Mouse (Mus musculus) embryonic facial prominence, embryonic 14.5 days (tissue): ENCODE results near the gene Acsbg2. TPM values are rescaled to one million over a fixed set of nuclear protein-coding genes. Genes with fewer than 3 reads are reported as not detected.

Experiments
- ATAC-seq: fragments of 200-750 bp; cut with Nextera tagmentation; 2 replicates; pipeline ENCODE4 v1.8.0; 2017; ENCODE audit warnings: low read depth, moderate number of reproducible peaks, moderate TSS enrichment
- DNase-seq: peaks from one replicate; pipeline ENCODE4 v3.0.0-alpha.2; 2015; ENCODE audit warnings: low spot score
- H3K27ac ChIP-seq: fragments of 300-500 bp; sonication (generic); replicated peaks from 2 replicates; pipeline ENCODE4 v1.5.1; 2014; ENCODE audit warnings: low read depth, mild to moderate bottlenecking, low read length, moderate library complexity
- H3K27me3 ChIP-seq: fragments of 300-500 bp; sonication (generic); replicated peaks from 2 replicates; pipeline ENCODE4 v1.6.1; 2014; ENCODE audit warnings: low read length; ENCODE audit not compliant: control insufficient read depth, insufficient read depth
- H3K36me3 ChIP-seq: fragments of 300-500 bp; sonication (generic); 2 replicates; pipeline ENCODE4 v1.6.1; 2014; ENCODE audit warnings: low read length, mixed read lengths; ENCODE audit not compliant: control insufficient read depth, insufficient read depth
- H3K4me1 ChIP-seq: fragments of 300-500 bp; sonication (generic); 2 replicates; pipeline ENCODE4 v1.6.1; 2014; ENCODE audit warnings: antibody characterized with exemption, low read length; ENCODE audit not compliant: control insufficient read depth, insufficient read depth
- H3K4me2 ChIP-seq: fragments of 300-500 bp; sonication (generic); 2 replicates; pipeline ENCODE4 v1.6.1; 2014; ENCODE audit warnings: low read depth, mild to moderate bottlenecking, low read length, moderate library complexity, mixed read lengths
- H3K4me3 ChIP-seq: fragments of 300-500 bp; sonication (generic); 2 replicates; pipeline ENCODE4 v1.5.1; 2014; ENCODE audit warnings: low read depth, mild to moderate bottlenecking, low read length
- H3K9ac ChIP-seq: fragments of 300-500 bp; sonication (generic); 2 replicates; pipeline ENCODE4 v1.6.1; 2014; ENCODE audit warnings: low read depth, mild to moderate bottlenecking, low read length, moderate library complexity, mixed read lengths
- H3K9me3 ChIP-seq: fragments of 300-500 bp; sonication (generic); 2 replicates; pipeline ENCODE4 v1.6.1; 2016; ENCODE audit warnings: low read length; ENCODE audit not compliant: control insufficient read depth
- WGBS: fragments of 180-500 bp; shearing (Covaris S2); extraction: QIAGEN DNeasy Blood & Tissue Kit; methylation state at CpG from one replicate; pipeline ENCODE4 v1.1.7; 2014; 5-methylcytosine and 5-hydroxymethylcytosine counted together
- polyA plus RNA-seq: library from polyadenylated mRNA; unstranded; fragments of >200 nt; fragmentation: Nextera tagmentation; extraction: Ambion mirVana; gene quantifications from 2 replicates; pipeline ENCODE4 v1.2.1, GENCODE M21; 2014

The Acsbg2 gene
- polyA plus RNA-seq, 1 experiment from 2014 or later: not detected

DNA sequence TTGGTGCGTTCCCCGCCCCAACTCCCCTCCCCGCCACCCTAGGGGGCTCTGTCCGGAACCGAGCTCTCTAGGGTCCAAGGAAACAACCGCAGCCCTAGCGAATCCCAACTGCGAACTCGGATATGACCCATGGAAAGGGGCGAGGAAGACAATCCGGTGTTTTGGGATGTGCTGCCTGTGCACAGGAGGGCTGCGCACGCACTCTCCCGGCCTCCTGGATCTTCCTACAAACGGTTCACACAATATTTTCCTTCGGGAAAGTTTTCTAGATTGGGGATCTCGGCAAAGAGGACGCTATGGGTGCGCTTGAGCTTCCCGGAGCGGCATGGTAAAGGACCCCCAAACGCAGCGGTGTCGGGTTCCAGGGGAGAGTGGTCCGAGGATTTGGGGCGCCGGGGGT is 44.5 kb downstream of the Acsbg2 start:
- under 1% methylated on average over 26 of the region's 27 CpGs for WGBS
- no peaks in the 10 kb centered on the region for H3K36me3 ChIP-seq
- H3K4me3 ChIP-seq: peak overlapping the region; percentile 66
- H3K4me1 ChIP-seq: 0 out of 2 replicates have a peak, but pooled peaks cover 3% of the 10 kb centered on the region
- H3K4me2 ChIP-seq: peak overlapping the region; percentile 89
- H3K27me3 ChIP-seq: peaks cover 19% of the 10 kb centered on the region
- H3K9me3 ChIP-seq: no peaks in the 10 kb centered on the region
- no peak overlapping the region for H3K27ac ChIP-seq
- ATAC-seq: no peak
- DNase-seq: peak; percentile 34
- H3K9ac ChIP-seq: peak overlapping the region; percentile 70

DNA sequence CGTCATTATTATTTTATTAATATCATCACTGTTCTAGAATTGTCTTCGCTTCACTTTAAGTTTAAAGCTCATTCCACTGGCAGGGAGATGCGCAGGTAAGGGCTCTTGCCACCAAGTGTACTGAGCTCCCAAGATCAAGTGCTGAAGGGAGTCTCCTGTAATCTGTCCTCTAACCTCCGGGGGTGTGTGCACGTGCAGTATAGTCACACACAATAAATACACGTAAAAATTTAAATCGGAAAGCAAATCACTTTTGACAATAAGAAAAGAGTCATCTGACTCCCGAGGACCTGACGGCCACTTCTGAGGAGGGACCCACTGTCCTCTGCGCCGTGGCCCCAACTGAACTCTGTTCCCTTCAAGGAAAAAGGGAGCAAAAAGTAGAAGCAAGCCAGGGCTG is 45.1 kb downstream of the Acsbg2 start:
- DNase-seq: no peak
- ATAC-seq: no peak
- WGBS: 27% methylated on average over 11 of the region's 11 CpGs
- peak overlapping the region; percentile 70 for H3K9ac ChIP-seq
- H3K4me1 ChIP-seq: 0 out of 2 replicates have a peak, but pooled peaks cover 3% of the 10 kb centered on the region
- H3K4me2 ChIP-seq: peak overlapping the region; percentile 89
- H3K27me3 ChIP-seq: peaks cover 19% of the 10 kb centered on the region
- no peak overlapping the region for H3K27ac ChIP-seq
- H3K4me3 ChIP-seq: peak overlapping the region; percentile 66
- H3K9me3 ChIP-seq: no peaks in the 10 kb centered on the region
- no peaks in the 10 kb centered on the region for H3K36me3 ChIP-seq

DNA sequence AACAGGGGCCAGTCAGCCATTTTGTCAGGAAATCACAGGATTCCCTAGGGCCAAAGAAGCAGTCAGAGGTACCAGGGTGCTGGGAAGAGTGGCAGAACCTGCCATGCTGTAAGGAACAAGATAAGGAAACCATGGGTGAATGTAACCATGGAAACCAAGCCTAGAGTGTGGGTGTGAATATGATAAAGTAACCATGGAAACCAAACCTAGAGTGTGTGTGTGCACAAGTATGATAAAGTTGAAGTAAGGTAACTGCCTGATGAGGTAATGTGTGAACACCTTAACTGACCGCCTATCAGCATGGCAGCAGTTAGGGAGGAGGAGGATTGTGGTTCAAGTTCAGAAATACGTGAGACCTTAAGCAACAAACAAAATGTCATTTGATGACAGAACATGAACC is 47.5 kb downstream of the Acsbg2 start:
- no peaks in the 10 kb centered on the region for H3K9me3 ChIP-seq
- 93% methylated on average over 2 of the region's 2 CpGs for WGBS
- H3K9ac ChIP-seq: no peak overlapping the region
- DNase-seq (no peak), ATAC-seq (no peak)
- no peaks in the 10 kb centered on the region for H3K36me3 ChIP-seq
- no peak overlapping the region for H3K4me3 ChIP-seq
- H3K4me1 ChIP-seq: 0 out of 2 replicates have a peak, but pooled peaks cover 3% of the 10 kb centered on the region
- no peak overlapping the region for H3K4me2 ChIP-seq
- H3K27me3 ChIP-seq: peaks cover 15% of the 10 kb centered on the region
- no peak overlapping the region for H3K27ac ChIP-seq

DNA sequence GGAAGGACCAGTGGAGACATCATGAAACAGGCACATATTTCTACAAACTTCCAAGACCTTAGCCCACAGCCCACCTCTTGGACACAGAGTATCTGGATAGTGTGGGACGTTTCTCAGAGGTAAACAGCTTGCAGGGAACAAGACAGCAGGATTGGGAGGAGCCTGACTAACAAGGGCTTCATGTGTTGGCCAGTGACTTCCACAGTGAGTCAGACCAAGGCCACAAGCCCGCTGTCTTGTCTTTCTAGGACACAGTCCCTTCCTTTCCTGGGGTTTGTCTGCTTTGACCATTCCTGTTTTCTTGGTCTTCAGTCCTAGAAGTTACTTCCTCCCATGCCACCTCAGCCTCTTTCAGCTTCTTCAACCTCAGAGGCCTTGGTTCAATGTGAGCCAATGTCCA is 50.9 kb downstream of the Acsbg2 start:
- WGBS: 58% methylated on average over 2 of the region's 2 CpGs
- Histone ChIP-seq H3K27me3 (0 out of 2 replicates have a peak, but pooled peaks cover under 1% of the 10 kb centered on the region), H3K27ac (no peak overlapping the region), H3K4me2 (no peak overlapping the region), H3K4me3 (no peak overlapping the region), H3K9me3 (no peaks in the 10 kb centered on the region), H3K4me1 (no peaks in the 10 kb centered on the region), H3K9ac (no peak overlapping the region), H3K36me3 (no peaks in the 10 kb centered on the region)
- ATAC-seq: no peak
- no peak for DNase-seq

DNA sequence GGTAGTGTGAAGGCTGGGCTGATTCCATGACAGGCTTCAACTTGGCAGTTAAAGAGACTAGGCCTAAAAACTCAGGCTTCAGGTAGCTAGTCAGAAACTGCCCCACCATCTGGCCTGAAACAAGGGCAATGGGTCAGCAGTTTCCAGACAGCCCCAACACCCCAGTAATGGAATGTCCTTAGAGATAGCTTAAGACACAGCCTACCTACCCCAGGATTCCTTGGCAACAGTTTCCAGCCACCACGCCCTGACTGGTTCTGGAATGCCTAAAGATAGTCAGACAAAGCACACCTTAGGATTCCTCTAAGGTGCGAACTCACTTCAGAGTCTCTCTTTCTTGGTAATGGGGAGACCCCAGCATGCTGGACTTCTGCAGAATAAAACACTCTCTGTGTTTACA is 51.9 kb downstream of the Acsbg2 start:
- ATAC-seq (no peak), DNase-seq (no peak)
- no peak overlapping the region for H3K4me3 ChIP-seq
- H3K9me3 ChIP-seq: no peaks in the 10 kb centered on the region
- no peak overlapping the region for H3K4me2 ChIP-seq
- H3K27me3 ChIP-seq: no peaks in the 10 kb centered on the region
- WGBS: 60% methylated on average over 2 of the region's 2 CpGs
- H3K27ac ChIP-seq: no peak overlapping the region
- H3K4me1 ChIP-seq: no peaks in the 10 kb centered on the region
- H3K9ac ChIP-seq: no peak overlapping the region
- H3K36me3 ChIP-seq: no peaks in the 10 kb centered on the region

DNA sequence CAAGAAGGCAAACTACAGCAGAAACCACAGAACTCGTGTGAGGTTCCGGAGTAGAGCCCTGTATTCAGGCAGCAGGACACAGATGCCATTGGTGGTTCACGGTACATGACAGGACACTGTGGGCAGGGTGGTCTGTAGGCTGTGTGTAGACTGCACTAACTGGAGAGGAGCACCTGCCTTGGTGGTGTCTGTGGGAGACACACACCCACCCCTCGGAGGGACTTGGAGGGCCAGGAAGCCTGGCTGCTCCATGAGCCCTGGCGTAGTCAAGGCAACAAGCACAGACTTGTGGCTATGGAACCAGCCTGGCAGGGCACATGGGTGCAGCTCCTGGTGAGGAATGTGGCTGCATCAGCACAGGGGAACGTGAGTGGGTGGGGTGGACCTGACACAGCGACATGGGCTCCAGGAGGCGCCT is 54.5 kb downstream of the Acsbg2 start:
- Histone ChIP-seq H3K4me3 (no peak overlapping the region), H3K9ac (no peak overlapping the region), H3K9me3 (no peaks in the 10 kb centered on the region), H3K4me2 (no peak overlapping the region), H3K36me3 (no peaks in the 10 kb centered on the region), H3K27ac (no peak overlapping the region), H3K4me1 (no peaks in the 10 kb centered on the region), H3K27me3 (no peaks in the 10 kb centered on the region)
- peak; percentile 76 for DNase-seq
- 72% methylated on average over 8 of the region's 8 CpGs for WGBS
- peak; percentile 79 for ATAC-seq

DNA sequence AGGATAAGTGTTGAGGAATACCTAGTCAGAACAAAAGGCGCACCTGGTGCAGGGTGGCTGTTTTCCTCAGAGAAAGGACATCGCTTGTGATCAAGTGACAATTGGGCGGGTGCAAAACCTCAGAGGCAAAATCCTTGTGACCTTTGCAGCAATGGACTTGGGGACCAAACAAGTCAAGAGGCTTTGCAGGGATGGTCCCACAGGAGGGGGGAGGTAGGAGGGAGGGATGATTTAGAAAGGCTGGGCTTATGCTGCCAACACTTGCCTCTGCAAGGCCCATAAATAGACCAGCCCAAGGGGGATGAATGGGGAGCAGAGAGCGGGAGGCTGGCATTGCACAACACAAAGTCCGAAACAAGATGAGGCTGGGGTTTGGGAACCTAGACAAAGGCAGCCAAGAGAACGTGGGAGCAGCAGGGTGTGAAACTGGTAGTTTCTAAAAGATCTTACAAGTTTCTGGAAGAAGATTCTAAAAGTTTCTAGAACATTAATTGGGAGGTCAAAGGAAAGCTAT is 55.2 kb downstream of the Acsbg2 start:
- DNase-seq (no peak), ATAC-seq (no peak)
- H3K4me3 ChIP-seq: no peak overlapping the region
- no peak overlapping the region for H3K4me2 ChIP-seq
- H3K9ac ChIP-seq: no peak overlapping the region
- H3K36me3 ChIP-seq: no peaks in the 10 kb centered on the region
- H3K27ac ChIP-seq: no peak overlapping the region
- H3K27me3 ChIP-seq: no peaks in the 10 kb centered on the region
- H3K9me3 ChIP-seq: no peaks in the 10 kb centered on the region
- no peaks in the 10 kb centered on the region for H3K4me1 ChIP-seq
- 68% methylated on average over 6 of the region's 6 CpGs for WGBS

DNA sequence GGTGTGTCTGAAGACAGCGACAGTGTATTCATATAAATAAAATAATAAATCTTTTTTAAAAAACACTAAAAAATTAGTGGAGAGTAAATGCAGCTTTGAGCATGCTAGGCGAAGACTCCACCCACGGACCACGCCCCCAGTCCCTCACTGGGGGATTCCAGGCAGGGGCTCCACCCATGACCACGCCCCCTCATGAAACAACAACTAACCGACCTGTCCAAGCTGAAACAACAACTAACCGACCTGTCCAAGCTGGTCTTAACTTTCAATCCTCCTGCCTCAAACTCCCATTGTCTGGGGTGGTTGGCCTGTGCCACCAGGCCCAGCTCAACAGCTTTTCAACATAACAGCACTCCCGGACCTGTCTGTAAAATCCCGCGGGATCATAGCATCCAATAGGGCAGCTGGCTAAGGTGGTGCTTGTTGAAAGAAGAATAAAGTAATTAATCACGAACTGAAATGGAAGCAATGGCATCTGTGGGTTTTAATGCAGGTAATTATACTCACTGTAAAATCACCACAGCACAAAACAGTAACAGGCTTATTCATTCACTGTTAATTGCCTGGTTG is 56.1 kb downstream of the Acsbg2 start:
- Histone ChIP-seq H3K36me3 (no peaks in the 10 kb centered on the region), H3K4me3 (no peak overlapping the region), H3K27me3 (no peaks in the 10 kb centered on the region), H3K9ac (no peak overlapping the region), H3K27ac (no peak overlapping the region), H3K4me2 (no peak overlapping the region), H3K4me1 (no peaks in the 10 kb centered on the region), H3K9me3 (no peaks in the 10 kb centered on the region)
- 30% methylated on average over 11 of the region's 11 CpGs for WGBS
- peak; percentile 27 for DNase-seq
- ATAC-seq: no peak

DNA sequence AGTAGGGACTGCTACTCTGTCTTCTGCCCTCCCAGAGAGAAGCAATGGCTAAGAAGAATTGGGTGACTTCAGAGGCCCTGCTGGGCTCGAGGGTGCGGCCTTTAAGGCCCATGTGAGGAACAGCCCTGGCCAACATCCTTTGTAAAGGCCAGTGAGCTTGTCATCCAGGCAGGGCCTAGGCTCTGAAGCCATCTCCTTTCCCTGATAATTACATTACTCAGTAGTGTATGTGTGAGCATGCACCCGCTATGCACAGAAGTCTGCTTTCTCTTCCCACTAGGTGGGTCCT is 59.2 kb downstream of the Acsbg2 start:
- no peaks in the 10 kb centered on the region for H3K9me3 ChIP-seq
- no peak overlapping the region; the same call in 1 of the 2 replicates for H3K27ac ChIP-seq
- H3K36me3 ChIP-seq: no peaks in the 10 kb centered on the region
- H3K9ac ChIP-seq: no peak overlapping the region
- no peak overlapping the region for H3K4me2 ChIP-seq
- H3K4me3 ChIP-seq: no peak overlapping the region
- ATAC-seq: no peak
- H3K4me1 ChIP-seq: peaks cover 7% of the 10 kb centered on the region; the same call in 1 of the 2 replicates
- WGBS: 82% methylated on average over 3 of the region's 3 CpGs
- DNase-seq: no peak
- no peaks in the 10 kb centered on the region for H3K27me3 ChIP-seq
